Mouse (Mus musculus) midbrain, embryonic 14.5 days (tissue): ENCODE results near the gene Spc25. TPM values are rescaled to one million over a fixed set of nuclear protein-coding genes. Genes with fewer than 3 reads are reported as not detected.

ENCODE experiments used
- ATAC-seq: fragments of 200-750 bp; cut with Nextera tagmentation; 2 replicates; pipeline ENCODE4 v1.8.0; 2017; ENCODE audit warnings: moderate number of reproducible peaks, moderate library complexity; ENCODE audit not compliant: low FRiP score, low TSS enrichment
- DNase-seq: peaks from one replicate; pipeline ENCODE4 v3.0.0-alpha.2; 2015
- H3K27ac ChIP-seq: fragments of 300-500 bp; sonication (generic); replicated peaks from 2 replicates; pipeline ENCODE4 v1.5.1; 2014; ENCODE audit warnings: mild to moderate bottlenecking, low read depth, low read length, moderate library complexity
- H3K27me3 ChIP-seq: fragments of 300-500 bp; sonication (generic); 2 replicates; pipeline ENCODE4 v1.6.1; 2014; ENCODE audit warnings: low read length, control low read depth, mixed read lengths; ENCODE audit not compliant: control insufficient read depth, insufficient read depth
- H3K36me3 ChIP-seq: fragments of 300-500 bp; sonication (generic); 2 replicates; pipeline ENCODE4 v1.6.1; 2014; ENCODE audit warnings: low read length, control low read depth; ENCODE audit not compliant: control insufficient read depth, insufficient read depth
- H3K4me1 ChIP-seq: fragments of 300-500 bp; sonication (generic); 2 replicates; pipeline ENCODE4 v1.6.1; 2014; ENCODE audit warnings: mild to moderate bottlenecking, antibody characterized with exemption, low read length, control low read depth; ENCODE audit not compliant: control insufficient read depth, insufficient read depth
- H3K4me2 ChIP-seq: fragments of 300-500 bp; sonication (generic); 2 replicates; pipeline ENCODE4 v1.6.1; 2014; ENCODE audit warnings: mild to moderate bottlenecking, low read length, moderate library complexity
- H3K4me3 ChIP-seq: fragments of 300-500 bp; sonication (generic); replicated peaks from 2 replicates; pipeline ENCODE4 v1.5.1; 2014; ENCODE audit warnings: low read depth, low read length
- H3K9ac ChIP-seq: fragments of 300-500 bp; sonication (generic); replicated peaks from 2 replicates; pipeline ENCODE4 v1.6.1; 2014; ENCODE audit warnings: mild to moderate bottlenecking, low read length, moderate library complexity
- H3K9me3 ChIP-seq: fragments of 300-500 bp; sonication (generic); 2 replicates; pipeline ENCODE4 v1.6.1; 2016; ENCODE audit warnings: low read length, control low read depth, mixed read lengths; ENCODE audit not compliant: control insufficient read depth
- WGBS: fragments of 180-500 bp; shearing (Covaris S2); extraction: QIAGEN DNeasy Blood & Tissue Kit; methylation state at CpG from one replicate; pipeline ENCODE4 v1.1.7; 2014; 5-methylcytosine and 5-hydroxymethylcytosine counted together
- polyA plus RNA-seq: library from polyadenylated mRNA; unstranded; fragments of >200 nt; fragmentation: Nextera tagmentation; extraction: Ambion mirVana; gene quantifications from 2 replicates; pipeline ENCODE4 v1.2.1, GENCODE M21; 2014

The Spc25 gene
- polyA plus RNA-seq, 1 experiment from 2014 or later: 49.9 TPM

GRCm38 (mm10) chr2:69205185-69205584 lies 809 bp downstream of the Spc25 start:
- peaks cover 10% of the 10 kb centered on the region; the same call in 1 of the 2 replicates for H3K4me1 ChIP-seq
- no peaks in the 10 kb centered on the region for H3K9me3 ChIP-seq
- ATAC-seq (no peak), DNase-seq (no peak)
- no peaks in the 10 kb centered on the region for H3K27me3 ChIP-seq
- H3K4me2 ChIP-seq: peak overlapping the region; percentile 95
- 0 out of 2 replicates have a peak, but pooled peaks cover 5% of the 10 kb centered on the region for H3K36me3 ChIP-seq
- H3K4me3 ChIP-seq: peak overlapping the region; percentile 79
- no peak overlapping the region for H3K27ac ChIP-seq
- WGBS: 20% methylated on average over 6 of the region's 6 CpGs
- peak overlapping the region; percentile 56 for H3K9ac ChIP-seq

- H3K27me3 ChIP-seq: no peaks in the 10 kb centered on the region
- DNase-seq: no peak
- H3K36me3 ChIP-seq: peaks cover 11% of the 10 kb centered on the region; the same call in 1 of the 2 replicates
- H3K9ac ChIP-seq: no peak overlapping the region
- no peak overlapping the region for H3K4me3 ChIP-seq
- no peak overlapping the region for H3K4me2 ChIP-seq
- no peaks in the 10 kb centered on the region for H3K4me1 ChIP-seq
- WGBS: 96% methylated on average over 5 of the region's 5 CpGs
- H3K9me3 ChIP-seq: no peaks in the 10 kb centered on the region
- ATAC-seq: no peak
- H3K27ac ChIP-seq: no peak overlapping the region
Observed at GRCm38 (mm10) chr2:69193555-69193954, 12.4 kb downstream of the Spc25 start.

- Histone ChIP-seq H3K27me3 (no peaks in the 10 kb centered on the region), H3K9ac (no peak overlapping the region), H3K4me3 (no peak overlapping the region), H3K4me2 (no peak overlapping the region), H3K36me3 (peaks cover 10% of the 10 kb centered on the region; the same call in 1 of the 2 replicates), H3K4me1 (no peaks in the 10 kb centered on the region), H3K9me3 (no peaks in the 10 kb centered on the region), H3K27ac (no peak overlapping the region)
- WGBS: 94% methylated on average over 5 of the region's 5 CpGs
- DNase-seq (no peak), ATAC-seq (no peak)
Observed at GRCm38 (mm10) chr2:69191059-69191458, 14.9 kb downstream of the Spc25 start.

- no peak for DNase-seq
- Histone ChIP-seq H3K36me3 (peaks cover 7% of the 10 kb centered on the region; the same call in 1 of the 2 replicates), H3K4me1 (no peaks in the 10 kb centered on the region), H3K27ac (no peak overlapping the region), H3K27me3 (no peaks in the 10 kb centered on the region), H3K9me3 (no peaks in the 10 kb centered on the region), H3K9ac (no peak overlapping the region), H3K4me2 (no peak overlapping the region), H3K4me3 (no peak overlapping the region)
- WGBS: 78% methylated on average over 4 of the region's 4 CpGs
- ATAC-seq: no peak
Observed at GRCm38 (mm10) chr2:69189222-69189621, 16.8 kb downstream of the Spc25 start.

GRCm38 (mm10) chr2:69188732-69189131 lies 17.3 kb downstream of the Spc25 start:
- Histone ChIP-seq H3K4me3 (no peak overlapping the region), H3K27me3 (no peaks in the 10 kb centered on the region), H3K9ac (no peak overlapping the region), H3K36me3 (peaks cover 2% of the 10 kb centered on the region; the same call in 1 of the 2 replicates), H3K4me2 (no peak overlapping the region), H3K4me1 (no peaks in the 10 kb centered on the region), H3K9me3 (no peaks in the 10 kb centered on the region), H3K27ac (no peak overlapping the region)
- DNase-seq (no peak), ATAC-seq (no peak)
- 96% methylated on average over 6 of the region's 6 CpGs for WGBS

GRCm38 (mm10) chr2:69187990-69188389 lies 18.0 kb downstream of the Spc25 start:
- H3K4me1 ChIP-seq: no peaks in the 10 kb centered on the region
- no peak overlapping the region for H3K4me3 ChIP-seq
- DNase-seq: no peak
- H3K9ac ChIP-seq: no peak overlapping the region
- 86% methylated on average over 2 of the region's 2 CpGs for WGBS
- H3K4me2 ChIP-seq: no peak overlapping the region
- no peak for ATAC-seq
- no peaks in the 10 kb centered on the region for H3K9me3 ChIP-seq
- H3K27ac ChIP-seq: no peak overlapping the region
- H3K36me3 ChIP-seq: no peaks in the 10 kb centered on the region
- no peaks in the 10 kb centered on the region for H3K27me3 ChIP-seq

- Histone ChIP-seq H3K4me2 (no peak overlapping the region), H3K4me1 (no peaks in the 10 kb centered on the region), H3K27me3 (no peaks in the 10 kb centered on the region), H3K9me3 (no peaks in the 10 kb centered on the region), H3K9ac (no peak overlapping the region), H3K27ac (no peak overlapping the region), H3K4me3 (no peak overlapping the region), H3K36me3 (no peaks in the 10 kb centered on the region)
- WGBS: 91% methylated on average over 4 of the region's 4 CpGs
- DNase-seq: no peak
- no peak for ATAC-seq
Observed at GRCm38 (mm10) chr2:69179721-69180120, 26.3 kb downstream of the Spc25 start.

- ATAC-seq: no peak
- Histone ChIP-seq H3K4me1 (no peaks in the 10 kb centered on the region), H3K27me3 (no peaks in the 10 kb centered on the region), H3K4me2 (no peak overlapping the region), H3K9me3 (peaks cover 3% of the 10 kb centered on the region; the same call in 1 of the 2 replicates), H3K9ac (no peak overlapping the region), H3K4me3 (no peak overlapping the region), H3K27ac (no peak overlapping the region), H3K36me3 (no peaks in the 10 kb centered on the region)
- DNase-seq: no peak
- 56% methylated on average over 5 of the region's 5 CpGs for WGBS
Observed at GRCm38 (mm10) chr2:69175296-69175695, 30.7 kb downstream of the Spc25 start.

GRCm38 (mm10) chr2:69170395-69171077 lies 35.5 kb downstream of the Spc25 start:
- 70% methylated on average over 9 of the region's 9 CpGs for WGBS
- Histone ChIP-seq H3K4me3 (no peak overlapping the region), H3K9ac (no peak overlapping the region), H3K36me3 (no peaks in the 10 kb centered on the region), H3K9me3 (peaks cover 3% of the 10 kb centered on the region; the same call in 1 of the 2 replicates), H3K4me2 (no peak overlapping the region), H3K4me1 (no peaks in the 10 kb centered on the region), H3K27ac (no peak overlapping the region), H3K27me3 (no peaks in the 10 kb centered on the region)
- DNase-seq: no peak
- no peak for ATAC-seq
